Mouse (Mus musculus): ENCODE data around the gene Hhat.

Gene Hhat

GRCm38 (mm10) chr1:192784374-192784773, 13.4 kb upstream of the Hhat start:
- DNase-seq = no peak

GRCm38 (mm10) chr1:192781256-192781655, 10.2 kb upstream of the Hhat start:
- no peak for DNase-seq

DNA sequence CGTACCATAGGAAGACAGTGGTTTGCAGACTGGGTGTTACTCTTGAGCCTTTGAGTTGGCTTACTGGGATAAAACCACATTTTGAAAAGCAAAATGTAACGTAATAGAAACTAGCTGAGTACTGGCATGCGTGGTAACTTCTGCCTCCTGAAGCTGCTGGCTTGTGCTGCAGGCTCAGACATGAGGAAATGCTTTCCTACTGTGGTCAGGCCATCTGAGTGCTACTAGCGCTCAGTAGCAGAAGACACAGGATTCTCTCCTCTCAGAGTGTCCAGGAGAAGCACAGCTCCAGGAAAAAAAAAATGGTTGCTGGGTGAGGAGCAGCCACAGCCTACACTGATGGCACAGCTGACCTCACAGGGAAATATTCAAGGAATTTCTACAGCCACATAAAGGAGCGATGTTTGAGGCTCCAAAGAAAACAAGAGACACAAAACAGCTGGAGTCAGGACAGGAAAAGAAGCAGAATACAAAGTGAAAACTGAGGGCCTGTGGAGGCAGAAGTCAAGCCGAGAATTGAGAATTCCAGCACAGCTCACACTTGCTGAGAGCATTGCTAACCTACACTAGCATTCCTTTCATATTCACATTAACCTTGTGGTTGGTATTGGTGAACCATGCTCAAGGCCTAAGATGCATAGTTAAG, 8.0 kb upstream of the Hhat start:
- DNase-seq = no peak

- no peak for DNase-seq
Measured at GRCm38 (mm10) chr1:192778206-192778605, 7.2 kb upstream of the Hhat start.

- peak; percentile 31 for DNase-seq
Measured at GRCm38 (mm10) chr1:192770130-192770494, 911 bp downstream of the Hhat start.

DNA sequence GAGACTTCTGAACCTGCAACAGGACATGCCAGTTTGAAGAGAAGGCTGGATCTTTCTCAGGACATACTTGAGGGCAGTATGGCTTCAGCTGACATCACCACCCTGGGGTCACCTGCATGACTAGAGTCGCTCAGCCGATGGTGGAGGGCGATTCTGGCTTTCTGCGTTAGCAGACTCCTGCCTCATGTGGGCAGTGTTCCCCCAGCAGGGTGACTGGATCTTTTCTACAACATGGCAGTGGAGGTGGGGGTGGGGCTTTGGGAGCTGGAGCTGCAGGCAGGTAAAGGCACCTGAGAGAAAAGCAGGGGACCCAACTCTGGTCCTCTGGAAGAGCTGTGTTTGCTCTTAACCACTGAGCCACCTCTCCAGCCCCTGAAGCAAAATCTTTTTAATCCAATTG, 5.5 kb downstream of the Hhat start:
- DNase-seq = no peak

DNA sequence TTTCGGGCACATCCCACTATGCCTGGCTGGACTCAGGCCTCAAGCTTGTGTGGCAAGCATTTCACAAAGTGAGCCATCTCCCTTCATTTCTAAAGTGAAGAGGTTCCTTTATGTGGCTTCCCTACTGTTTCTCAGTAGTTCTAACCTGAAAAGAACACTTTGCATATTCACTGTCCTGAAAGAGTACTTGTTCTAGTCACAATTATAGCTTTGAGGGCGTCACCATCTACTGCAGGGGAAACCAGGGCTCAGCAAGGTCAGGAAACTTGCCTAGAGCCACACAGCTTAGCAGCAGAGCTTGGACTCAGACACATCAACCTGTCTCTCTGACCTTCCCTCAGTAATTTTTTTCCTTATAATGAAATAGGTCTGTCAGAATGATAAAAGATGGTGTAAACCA, 6.5 kb downstream of the Hhat start:
- DNase-seq = no peak

GRCm38 (mm10) chr1:192762946-192763933, 7.8 kb downstream of the Hhat start:
- DNase-seq = no peak

DNA sequence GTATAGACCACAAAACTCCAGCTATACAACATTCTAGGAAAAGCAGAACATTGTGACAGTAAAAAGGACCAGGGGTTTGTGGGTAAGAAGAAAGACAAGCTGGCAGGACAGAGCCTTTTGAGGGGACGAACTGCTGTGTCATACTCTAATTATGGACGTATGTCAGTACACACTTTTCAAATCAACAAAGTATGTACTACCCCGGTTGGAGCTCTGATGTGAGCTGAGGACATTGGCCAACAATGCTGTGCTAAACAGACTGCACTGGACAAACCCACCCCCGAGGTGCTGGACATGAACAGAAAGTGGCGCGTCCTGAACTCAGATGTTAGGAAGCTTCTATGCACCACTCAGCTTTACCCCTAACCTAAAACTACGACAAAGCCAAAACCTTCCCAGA, 14.3 kb downstream of the Hhat start:
- DNase-seq = no peak

- no peak for DNase-seq
Measured at GRCm38 (mm10) chr1:192755685-192756606, 15.1 kb downstream of the Hhat start.

GRCm38 (mm10) chr1:192755246-192755645, 15.8 kb downstream of the Hhat start:
- DNase-seq = no peak

- DNase-seq = no peak
Measured at GRCm38 (mm10) chr1:192754268-192754667, 16.8 kb downstream of the Hhat start.

- DNase-seq = no peak
Measured at GRCm38 (mm10) chr1:192752659-192753601, 18.1 kb downstream of the Hhat start.

DNA sequence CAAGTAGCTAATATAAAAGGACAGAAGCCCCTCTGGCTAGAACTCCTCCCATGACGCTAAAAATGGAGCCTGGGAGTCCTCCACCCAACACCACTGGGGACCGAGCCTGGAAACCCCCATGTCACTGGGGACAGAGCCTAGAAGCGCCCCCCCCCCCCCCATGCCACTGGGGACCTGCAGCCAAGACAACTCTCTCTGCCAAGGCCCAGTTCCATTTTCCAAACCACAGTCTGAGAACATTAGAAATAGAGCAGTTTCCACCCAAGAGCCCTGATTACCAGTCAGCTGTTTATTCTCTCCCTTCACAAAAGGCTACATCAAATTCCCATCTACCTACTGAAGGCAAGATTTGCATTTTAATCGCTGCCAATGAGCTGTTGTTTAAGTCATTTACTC, 21.0 kb downstream of the Hhat start:
- no peak for DNase-seq

DNA sequence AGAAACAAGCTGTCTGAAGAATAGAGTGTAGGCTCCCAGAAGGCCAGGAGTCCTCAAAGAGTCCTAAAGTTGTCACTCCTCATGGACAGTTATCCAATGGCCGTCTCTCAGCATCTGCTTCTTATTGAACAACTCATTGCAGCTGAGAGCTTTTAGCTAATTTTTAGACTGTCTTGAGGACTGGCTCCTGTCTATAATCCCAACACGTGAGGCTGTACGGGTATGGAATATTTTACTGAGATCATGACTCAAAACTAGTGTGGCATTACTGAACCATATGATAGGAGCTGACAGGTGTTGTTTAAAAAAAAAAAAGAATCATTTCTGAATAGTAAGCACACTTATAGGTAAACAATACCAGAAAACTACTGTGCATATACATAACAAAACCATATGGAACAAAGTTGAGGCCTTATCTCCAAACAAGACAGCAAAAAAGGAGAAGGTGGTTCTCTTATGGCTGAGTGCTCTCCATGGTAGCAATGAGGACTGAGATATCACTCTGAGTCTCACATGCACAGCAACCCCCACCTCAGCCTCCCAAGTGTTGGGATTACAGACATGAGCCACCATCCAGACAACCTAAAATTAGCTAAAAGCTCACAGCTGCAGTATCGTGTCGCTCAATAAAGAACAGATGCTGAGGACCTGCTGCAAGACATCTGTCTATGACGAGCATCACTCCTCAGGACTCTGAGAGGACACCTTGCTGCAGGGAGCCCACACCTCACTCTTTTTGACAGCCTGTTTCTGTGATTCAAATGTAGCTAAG, 21.6 kb downstream of the Hhat start:
- DNase-seq = no peak

DNA sequence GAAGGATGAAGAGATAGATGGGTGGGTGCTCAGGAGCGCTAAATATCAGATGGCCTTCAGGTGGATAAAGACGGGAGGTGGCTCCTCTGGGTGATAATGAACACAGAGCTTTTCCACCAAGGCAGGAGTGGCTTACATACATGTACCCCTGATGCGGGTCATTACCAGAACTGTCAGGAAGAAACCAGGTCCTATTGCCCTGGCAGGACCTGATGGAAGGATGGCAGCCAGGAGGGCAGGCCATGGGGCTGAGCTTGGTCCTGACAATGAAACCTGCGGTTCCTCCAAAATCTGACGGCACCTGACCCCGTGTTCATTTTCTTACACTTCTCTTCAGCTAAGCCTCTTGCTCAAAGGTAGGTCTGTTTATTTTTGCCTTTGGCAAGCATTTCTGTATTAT, 24.8 kb downstream of the Hhat start:
- DNase-seq = no peak

DNA sequence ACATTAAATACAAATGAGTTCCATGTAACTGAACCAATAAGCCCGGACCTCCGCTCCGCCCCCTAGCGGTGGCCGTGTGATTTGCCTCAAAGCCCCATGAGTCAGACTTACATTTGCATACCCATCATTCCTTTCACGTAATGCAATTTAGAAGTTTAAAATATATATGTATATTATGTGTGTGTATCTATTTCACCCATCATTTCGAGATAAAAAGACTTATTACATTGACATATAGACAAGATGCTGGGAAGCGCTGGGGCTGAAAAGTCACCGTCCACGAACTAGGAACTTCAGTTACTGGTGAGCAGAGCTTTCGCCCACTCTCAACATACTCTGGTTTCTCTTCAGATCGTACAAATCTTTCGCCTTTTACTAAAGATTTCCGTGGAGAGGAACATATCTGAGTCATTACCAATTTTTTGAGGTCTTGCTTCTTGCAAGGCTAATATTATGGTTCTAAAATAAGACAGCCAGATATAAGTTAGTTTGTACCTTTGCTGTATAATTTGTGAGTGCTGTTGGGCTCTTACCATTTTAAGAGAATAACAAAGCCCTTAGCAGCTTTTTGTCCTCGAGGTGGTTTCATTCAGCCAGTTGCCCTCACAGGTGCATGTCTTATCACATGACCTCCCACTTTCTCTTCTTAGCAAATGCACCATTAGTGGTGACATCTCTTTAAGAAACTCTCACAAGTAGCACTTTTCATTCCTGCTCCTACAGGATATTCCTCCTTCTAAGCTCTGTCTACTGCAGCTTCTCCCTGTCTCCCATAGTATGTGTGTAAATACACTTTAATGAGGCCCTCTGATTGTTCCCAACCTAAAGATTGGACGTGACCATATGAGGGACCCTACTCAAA, 25.6 kb downstream of the Hhat start:
- DNase-seq = no peak

- DNase-seq = no peak
Measured at GRCm38 (mm10) chr1:192744880-192745239, 26.2 kb downstream of the Hhat start.

GRCm38 (mm10) chr1:192742394-192743251, 28.4 kb downstream of the Hhat start:
- no peak for DNase-seq
